Mouse (Mus musculus) left cerebral cortex, postnatal 36 days (tissue): ENCODE results near the gene Stox2. TPM values are rescaled to one million over a fixed set of nuclear protein-coding genes. Genes with fewer than 3 reads are reported as not detected.
A peak's percentile ranks its signal among the peaks of the same experiment; 100 is the strongest.

ENCODE experiments used
- DNase-seq, 2 experiments: peaks; one replicate each; pipeline ENCODE4 v3.0.0; 2021 to 2022; ENCODE audit warnings: low spot score in 2 of 2, mixed read lengths in 1 of 2
- intact Hi-C: fragments of 180-260 bp; cut with DNase I; formaldehyde crosslinking; loops from one replicate; pipeline ENCODE4 v1.15.1; 2025
- total RNA-seq, 2 experiments: library from RNA; stranded (reverse); gene quantifications; 2 replicates each; pipeline ENCODE4 v1.2.3; 2021

The Stox2 gene
- total RNA-seq, 2 experiments from 2014 or later: 73.3 to 87.6 TPM

DNA sequence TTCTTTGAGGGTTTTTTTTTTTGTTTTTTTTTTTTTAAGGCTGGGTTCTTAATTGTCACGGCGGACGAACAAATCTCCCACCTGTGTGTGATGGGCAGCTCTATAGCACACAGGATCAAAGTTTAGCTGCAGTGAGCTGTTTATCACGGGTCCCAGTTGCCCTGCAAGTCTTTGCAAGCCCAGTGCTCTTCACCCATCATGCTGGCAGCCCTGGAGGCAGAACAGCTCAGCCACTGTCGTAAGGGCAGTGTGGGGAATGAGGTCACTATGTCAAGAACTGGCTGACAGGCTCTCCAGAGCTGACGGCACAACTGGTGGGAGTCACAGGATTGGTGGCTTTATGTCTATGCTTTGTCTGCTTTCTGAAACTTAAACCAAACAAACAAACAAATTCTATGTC is 227.6 kb downstream of the Stox2 start:
- intact Hi-C loops: no loop called here
- no peak for DNase-seq

DNA sequence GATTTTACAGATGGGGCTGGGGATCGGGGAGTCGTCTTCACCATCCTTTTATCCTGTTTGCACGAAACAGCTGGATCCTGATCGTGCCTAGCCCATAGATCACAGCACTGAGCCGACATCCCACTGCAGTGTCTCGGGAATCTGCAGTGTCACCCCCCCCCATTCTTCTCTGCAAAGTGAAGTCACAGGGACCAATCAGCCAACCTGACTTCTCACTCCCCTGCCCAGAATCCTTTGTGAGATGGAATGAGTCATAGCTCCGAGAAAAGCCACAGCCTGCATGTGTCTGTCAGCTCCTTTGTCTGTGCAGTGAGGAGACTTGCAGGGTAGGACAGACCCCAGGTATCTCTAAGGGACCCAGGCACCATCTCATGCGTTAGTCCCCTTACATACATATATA is 228.1 kb downstream of the Stox2 start:
- intact Hi-C loops: no loop called here
- no peak for DNase-seq

DNA sequence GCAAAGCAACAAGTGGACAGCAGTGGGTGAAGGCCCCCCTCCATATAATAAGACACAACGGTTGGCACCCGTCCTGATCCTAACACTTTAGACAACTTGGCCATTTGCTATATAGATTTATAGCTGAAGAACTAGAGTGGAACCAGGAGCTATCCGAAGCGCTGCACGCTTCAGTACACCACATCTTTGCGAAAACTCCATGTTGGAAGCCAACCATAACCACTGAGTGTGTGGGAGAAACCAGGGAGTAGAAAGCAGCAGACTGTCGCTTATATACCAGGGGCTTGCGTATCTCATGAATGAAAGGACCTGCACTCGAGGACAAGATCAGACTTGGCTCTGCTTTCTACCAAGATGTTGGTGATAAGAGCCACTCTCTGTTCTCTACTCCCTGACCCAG is 234.0 kb downstream of the Stox2 start:
- DNase-seq: no peak
- intact Hi-C loops: no loop called here

DNA sequence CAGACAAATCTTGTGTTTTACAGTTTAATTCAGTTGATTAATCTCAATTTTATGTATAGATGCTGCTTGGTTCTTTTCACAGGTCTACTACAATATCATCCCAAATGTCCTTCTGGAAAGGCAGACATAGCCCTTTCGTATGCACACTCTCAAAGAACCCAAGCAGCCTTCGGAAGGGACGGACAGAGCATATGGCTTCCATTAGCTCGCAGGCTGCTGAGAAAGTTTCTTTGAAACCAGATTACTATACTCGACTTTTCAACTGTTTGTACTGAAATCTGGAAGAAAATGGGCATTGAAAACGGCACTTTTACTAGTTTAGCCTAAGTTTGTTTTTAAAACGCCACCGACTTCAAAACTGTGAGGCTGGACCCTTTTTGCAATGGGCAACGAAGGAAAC is 234.9 kb downstream of the Stox2 start:
- intact Hi-C loops: no loop called here
- DNase-seq: no peak

DNA sequence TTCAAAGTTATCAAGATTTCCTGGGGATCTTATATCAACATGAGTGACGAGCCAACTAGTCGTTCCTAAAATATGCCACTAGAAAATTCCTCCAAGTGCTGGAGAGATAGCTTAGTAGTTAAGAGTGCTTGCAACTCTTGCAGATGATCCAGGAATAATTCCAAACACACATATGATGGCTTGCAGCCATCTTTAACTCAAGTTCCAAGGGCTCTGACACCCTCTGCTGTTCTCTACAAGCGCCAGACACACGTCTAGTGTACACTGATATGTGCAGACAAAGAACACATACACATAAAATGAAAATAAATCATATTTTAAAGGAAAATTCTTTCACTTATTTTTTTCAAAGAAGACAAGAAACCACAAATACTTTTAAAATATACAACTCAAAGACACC is 237.9 kb downstream of the Stox2 start:
- intact Hi-C loops: no loop called here
- DNase-seq: no peak

DNA sequence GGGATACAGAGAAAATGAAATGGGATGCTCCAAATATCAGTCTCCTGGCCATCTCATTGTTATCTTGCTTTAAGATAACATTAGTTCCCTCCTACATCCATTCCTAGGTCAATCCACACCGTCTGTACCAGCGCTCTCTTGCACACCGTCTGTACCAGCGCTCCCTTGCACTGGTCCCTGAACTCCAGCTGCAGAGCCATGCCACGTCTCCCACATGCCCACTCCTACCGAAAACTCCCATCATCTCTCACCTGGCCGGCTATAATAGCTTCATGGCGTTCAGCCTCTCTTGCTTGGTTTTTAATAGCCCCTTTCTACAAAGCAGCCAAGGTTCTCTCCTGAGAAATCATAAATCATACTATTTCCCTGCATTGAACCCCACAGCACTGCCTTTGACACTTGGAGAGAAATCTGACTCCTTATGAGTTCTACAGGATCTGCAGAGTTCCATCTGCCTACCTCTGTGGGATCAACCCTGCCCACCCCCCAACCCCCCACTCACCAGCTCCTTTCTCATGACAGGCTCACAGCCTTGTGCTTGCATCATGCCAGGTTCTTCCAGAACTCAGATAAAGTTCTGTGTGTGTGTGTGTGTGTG is 239.4 kb downstream of the Stox2 start:
- intact Hi-C loops: no loop called here
- no peak for DNase-seq

DNA sequence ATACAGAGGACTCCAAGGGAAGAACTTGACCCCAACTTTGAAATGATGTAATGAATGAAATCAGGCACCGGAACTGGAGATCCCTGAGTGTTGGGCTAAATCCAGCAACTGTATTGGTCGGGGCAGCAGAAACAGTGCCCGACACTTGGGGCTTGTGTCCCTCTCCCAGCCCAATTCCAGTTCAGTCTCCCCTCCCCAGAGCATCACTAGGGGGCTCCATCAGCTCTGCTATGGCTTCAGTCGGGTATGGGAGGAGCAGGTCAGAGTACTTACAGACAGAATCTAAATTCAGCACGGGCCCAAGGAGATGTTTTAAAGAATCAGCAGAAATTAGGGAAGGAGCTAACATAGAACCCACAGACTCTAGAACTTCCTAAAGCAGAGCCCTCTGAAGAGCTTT is 240.7 kb downstream of the Stox2 start:
- DNase-seq: no peak
- intact Hi-C loops: no loop called here

DNA sequence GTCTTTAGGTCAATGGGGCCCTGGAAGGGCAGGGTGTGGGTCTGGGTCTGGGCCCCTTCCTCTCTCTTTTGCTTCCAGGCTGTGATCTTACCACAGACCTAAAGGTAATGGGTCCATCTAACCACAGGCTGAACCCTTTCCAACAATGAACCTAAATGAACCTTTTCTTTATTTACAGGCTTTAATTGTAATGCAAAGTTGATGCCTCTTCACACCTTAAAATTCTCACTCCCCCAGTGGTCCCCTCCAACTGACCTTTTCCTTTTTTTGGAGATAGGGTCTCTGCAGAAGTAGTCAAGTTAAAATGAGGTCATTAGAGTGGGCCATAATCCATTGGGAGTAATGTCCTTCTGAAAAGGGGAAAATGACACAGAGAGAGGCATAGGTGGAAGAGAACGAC is 249.8 kb downstream of the Stox2 start:
- intact Hi-C loops: no loop called here
- DNase-seq: no peak

DNA sequence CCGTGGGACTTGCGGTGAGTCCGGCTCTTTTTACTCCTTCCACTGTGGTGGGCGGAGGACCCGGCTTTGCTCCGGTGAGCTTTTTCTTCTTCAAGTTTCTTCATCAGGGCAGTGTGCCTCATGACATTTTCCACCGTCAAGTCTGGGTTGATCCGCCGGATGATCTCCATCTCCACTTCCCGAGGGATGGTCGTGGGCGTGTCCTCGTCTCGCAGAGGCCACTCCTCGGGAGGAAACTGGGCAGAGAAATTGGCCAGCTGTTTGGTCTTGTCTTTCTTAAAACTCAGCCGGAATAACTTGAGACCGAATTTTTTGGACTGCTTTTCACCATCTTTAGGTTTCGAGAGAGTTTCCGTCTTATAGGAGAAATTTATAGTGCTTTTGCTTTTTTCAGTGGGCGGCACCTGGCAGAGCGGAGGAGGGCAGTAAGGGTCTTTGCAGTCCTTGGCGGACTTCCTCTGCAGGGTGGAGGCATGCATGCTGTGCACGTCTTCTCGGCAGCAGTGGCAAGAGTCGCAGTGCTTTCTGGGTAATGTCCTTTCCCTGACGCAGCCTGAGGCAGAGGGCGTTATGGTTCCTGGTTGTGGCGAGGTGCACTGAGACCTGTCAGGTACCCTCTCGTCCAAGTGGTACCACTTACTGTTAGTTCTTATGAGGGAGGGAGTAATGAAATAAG is 252.7 kb downstream of the Stox2 start:
- intact Hi-C loops: loop anchor here (5.0 kb wide), 1 partner anchor 154 kb away; no protein-coding TSS in a partner anchor
- DNase-seq: no peak

DNA sequence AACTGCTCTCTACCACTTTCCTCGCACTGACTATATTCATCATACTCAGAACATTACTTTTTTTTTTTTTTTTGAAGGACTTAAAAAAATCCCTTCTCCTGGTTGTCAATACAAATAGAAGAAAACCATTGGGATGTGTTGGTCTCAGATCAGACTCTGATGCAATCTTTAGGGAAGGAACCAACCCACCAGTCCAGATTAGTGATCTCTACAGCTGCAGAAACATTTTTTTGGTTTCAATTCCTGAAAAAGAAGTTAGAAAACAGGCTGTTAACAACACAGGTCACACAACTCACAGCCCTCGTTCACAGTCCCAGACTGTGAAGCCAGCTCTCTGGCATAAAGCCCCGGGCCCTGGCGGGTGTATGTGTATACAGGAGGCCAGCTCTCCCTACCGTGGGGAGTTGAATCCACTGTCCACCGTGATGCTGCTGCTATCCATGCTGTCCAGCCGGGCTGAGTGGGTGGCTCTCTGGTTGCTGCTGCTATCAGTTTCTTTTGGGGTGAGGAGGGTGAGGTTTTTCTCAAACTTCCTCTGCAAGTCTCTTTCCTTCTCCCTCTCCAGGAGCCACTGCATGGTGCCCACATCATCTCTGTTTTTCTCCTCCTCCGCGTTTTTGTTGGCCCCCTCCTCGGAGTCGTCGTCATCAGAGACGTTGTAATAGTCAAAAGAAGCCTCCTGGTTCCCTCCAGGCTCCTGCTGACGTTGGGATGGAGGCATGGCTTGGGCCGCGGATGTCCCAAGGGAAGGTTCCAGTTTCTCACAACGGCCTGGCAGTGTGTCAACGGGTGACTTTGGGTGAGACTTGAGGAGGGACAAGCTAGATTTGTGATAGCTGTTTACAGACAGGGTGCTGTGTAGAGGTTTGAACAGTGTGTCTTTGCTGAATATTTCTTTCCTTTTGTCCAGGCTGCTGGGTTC is 254.5 kb downstream of the Stox2 start:
- no peak for DNase-seq
- intact Hi-C loops: loop anchor here (5.0 kb wide), 1 partner anchor 156 kb away; no protein-coding TSS in a partner anchor

DNA sequence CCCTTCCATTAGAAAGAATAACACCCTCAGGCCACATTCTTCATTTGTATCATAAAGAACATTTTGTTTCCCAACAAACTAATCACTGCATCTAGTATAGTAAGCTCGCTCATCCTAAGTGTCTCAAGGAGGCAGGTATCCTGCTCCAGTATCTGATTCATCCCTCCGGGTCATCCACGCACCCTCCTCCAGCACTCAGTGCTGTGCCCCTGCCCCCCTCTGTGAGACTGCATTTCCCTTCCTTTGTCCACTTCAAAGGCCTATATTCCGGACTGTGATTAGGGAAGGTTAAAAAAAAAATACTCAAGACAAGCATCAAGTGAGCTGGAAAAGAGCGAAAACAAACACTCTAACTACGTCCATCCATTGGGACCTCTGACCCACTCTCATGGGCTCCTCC is 260.8 kb downstream of the Stox2 start:
- intact Hi-C loops: no loop called here
- no peak for DNase-seq

DNA sequence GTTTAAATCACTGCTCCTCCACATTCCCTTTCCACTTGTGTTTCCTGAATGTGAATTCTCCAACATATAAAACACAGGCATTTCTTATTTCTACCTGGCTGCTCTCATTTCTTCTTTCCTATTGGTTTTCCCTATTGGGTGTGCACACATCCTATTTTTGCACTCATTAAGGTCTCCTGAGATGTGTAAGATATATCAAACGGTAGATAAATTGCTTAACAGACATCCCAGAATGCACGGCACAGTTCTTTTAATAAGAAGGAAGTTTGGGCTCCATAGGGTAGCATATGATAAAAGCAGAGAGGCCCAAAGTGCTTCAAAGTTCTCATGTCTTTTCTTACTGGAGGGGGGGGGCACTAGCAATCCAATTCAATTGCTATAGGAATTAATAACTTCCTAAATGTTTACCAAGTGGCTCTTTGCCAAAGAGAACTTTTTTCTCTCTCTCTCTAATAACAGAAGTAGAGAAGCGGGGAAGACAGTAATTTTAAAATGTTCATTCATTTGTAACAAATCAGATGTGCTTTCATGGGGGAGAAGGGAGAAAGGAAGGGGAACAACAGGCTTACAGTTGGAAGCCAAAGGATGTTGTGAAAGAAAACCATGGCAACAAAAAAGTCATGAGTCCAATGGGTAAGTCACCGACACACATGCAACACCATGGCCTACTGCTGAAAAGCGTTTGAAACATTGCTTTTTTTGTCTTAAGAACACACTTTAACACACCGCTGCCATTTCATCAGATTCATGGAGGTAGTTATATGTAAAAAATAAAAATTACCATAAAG is 263.2 kb downstream of the Stox2 start:
- no peak for DNase-seq
- intact Hi-C loops: no loop called here

DNA sequence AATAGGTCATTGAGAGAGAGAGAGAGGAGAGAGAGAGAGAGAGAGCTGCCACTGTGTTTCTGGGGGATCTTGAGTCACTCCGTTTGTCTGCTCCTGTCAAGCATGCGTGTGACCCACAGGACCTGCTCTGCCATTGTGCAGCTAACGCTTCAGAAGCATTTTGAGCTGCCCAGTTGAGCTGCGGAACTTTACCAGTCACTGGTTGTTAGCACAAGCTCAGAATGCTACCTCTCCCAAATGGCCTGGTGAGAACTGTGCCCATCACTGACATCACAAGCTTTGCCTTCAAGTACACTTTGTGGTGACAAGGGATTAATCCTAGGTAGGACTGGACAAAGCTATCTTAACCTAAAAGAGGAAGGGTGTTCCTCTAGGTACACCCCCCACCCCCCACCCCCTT is 263.9 kb downstream of the Stox2 start:
- intact Hi-C loops: no loop called here
- DNase-seq: no peak

DNA sequence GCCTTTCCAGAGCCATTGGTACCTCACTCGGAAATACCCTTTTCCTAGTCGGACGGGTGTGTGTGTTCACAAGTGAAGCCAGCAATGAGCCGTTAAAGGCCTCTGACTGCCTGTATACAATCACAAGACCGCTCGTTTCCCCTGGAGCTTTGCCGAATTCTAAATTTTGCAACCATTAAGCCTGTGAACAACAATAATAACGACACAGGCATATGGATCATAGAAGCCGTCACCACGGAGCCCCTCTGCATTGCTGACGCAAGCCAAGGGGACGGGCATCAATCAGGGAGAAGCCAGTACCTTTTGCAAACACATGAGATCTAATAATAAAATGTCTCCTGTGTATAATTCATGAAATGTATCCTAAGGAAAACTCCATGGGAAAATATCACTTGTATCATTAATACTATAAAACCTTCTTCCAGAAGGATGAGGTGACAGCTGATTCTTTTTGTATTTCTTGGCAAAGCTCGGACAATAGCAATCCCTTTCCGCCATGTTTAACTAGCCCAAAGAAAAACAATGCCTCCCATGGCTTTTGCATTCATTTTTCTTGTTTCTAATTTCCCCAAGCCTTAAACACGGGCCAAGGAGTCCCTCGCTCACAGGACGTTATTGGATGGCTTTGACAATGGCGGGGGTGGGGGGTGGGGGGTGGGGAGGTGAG is 265.0 kb downstream of the Stox2 start:
- intact Hi-C loops: no loop called here

DNA sequence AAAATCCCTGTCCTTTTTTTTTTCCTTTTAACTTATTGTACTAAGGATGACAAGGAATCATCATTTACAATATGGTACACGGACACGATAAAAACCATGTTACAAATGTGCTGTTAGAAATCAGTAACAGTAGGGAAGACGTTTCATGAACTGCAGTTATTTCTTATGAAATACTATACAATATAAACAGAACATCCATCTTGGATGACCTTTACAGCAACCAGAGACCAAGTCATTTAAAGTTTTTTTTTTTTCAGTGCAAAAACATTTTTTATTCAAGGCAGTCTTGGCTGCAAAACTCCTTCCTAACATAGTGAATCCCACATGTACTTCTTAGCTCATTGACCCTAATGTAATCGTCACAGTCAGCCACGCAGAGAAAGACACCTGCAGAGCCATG is 266.0 kb downstream of the Stox2 start:
- intact Hi-C loops: no loop called here
- DNase-seq: no peak

More for the DNA sequence above, 265.0 kb downstream of the Stox2 start:
- no peak for DNase-seq

DNA sequence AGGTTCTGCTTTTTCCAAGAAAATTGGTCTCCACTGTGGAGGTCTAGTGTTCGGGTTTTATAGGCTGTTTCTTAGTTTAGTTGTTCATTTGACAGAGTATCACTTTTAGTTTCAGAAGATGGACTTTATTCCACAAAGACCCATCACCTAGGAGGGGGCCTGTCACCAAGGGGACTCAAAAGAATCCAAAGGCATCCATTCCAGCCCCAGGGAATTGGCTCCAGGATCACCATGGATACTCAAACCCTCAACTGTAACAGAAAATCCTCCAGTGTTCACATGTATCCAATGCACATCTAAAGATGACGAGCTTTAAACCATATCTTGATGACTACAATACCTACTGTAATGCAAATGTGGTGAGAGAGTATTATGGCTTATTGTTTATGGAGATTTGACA is 267.4 kb downstream of the Stox2 start:
- no peak for DNase-seq
- intact Hi-C loops: no loop called here

DNA sequence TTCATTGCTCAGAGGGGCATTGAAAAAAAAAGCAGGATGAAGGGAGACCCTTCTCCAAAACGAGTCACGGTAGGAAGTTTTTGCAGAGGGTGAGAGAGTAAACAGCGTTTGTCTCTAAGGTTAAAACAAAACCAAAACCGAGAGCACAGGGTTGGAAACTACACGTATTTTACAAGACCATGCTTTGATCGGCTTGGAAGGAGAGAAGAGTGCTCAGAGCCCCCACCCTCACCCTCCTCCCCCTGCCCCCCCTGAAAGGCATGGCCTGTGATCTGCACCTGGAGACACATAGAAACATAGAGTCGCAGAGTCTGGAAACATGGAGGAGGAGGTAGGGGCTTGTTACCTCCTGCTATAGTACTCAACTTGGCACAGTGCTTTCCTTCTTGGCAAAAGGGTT is 272.3 kb downstream of the Stox2 start:
- intact Hi-C loops: no loop called here
- no peak for DNase-seq

DNA sequence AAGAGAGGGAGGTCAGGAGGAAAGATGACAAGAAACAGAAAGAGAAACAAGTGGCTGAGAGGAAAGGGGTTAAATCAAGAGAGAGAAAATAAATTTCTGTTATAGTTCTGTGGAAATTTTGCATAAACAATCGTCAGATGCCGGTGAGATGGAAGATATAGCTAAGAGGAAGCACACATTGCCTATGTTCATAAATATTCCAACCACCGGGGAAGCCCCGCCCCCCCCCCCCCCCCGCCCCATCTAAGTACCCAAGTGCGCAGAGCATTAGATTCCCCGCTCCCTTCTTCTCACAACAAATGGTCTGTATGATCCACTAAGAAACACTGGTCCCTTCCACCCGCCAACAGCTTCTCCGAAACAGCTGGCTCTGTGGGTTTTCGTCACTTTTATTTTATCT is 273.3 kb downstream of the Stox2 start:
- DNase-seq: no peak
- intact Hi-C loops: no loop called here

DNA sequence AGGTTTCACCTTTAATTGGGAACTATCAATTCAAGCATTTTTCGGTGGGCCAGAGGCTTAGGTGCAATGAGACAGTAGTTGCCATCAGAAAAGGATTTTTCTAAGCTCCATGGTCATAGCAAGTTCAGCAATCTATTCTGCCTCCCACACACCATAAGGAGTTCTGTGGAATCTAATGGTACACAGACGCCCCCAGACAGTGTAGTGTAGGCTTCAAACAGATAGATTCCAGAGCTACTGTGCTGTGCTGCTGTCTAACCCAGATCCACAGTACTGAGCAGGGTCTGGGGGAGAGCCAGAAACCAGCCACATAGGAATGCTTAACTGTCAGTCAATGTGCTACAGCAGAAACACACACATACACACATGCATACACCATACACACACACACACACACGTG is 285.5 kb downstream of the Stox2 start:
- intact Hi-C loops: no loop called here

More for the DNA sequence above, 285.5 kb downstream of the Stox2 start:
- DNase-seq: peak in 1 of 2 experiments; percentile 26
